Mouse (Mus musculus) intestine, postnatal 0 days (tissue): ENCODE data around the gene Elf4. TPM values are rescaled to one million over a fixed set of nuclear protein-coding genes. Genes with fewer than 3 reads are reported as not detected.

Experiments
- ATAC-seq: fragments of 200-750 bp; cut with Nextera tagmentation; 2 replicates; pipeline ENCODE4 v1.8.0; 2017; ENCODE audit warnings: mild to moderate bottlenecking, moderate TSS enrichment, moderate library complexity
- H3K27ac ChIP-seq: fragments of 300-500 bp; sonication (generic); 2 replicates; pipeline ENCODE4 v1.5.1; 2014; ENCODE audit warnings: mild to moderate bottlenecking, low read depth, low read length, moderate library complexity
- H3K27me3 ChIP-seq: fragments of 300-500 bp; sonication (generic); replicated peaks from 2 replicates; pipeline ENCODE4 v1.6.1; 2014; ENCODE audit warnings: low read length, mixed read lengths; ENCODE audit not compliant: control insufficient read depth, insufficient read depth
- H3K36me3 ChIP-seq: fragments of 300-500 bp; sonication (generic); 2 replicates; pipeline ENCODE4 v1.6.1; 2014; ENCODE audit warnings: mild to moderate bottlenecking, moderate library complexity; ENCODE audit not compliant: control insufficient read depth, insufficient read depth
- H3K4me1 ChIP-seq: fragments of 300-500 bp; sonication (generic); replicated peaks from 2 replicates; pipeline ENCODE4 v1.6.1; 2014; ENCODE audit warnings: antibody characterized with exemption, low read length, mixed read lengths; ENCODE audit not compliant: control insufficient read depth, insufficient read depth
- H3K4me2 ChIP-seq: fragments of 300-500 bp; sonication (generic); replicated peaks from 2 replicates; pipeline ENCODE4 v1.6.1; 2014; ENCODE audit warnings: low read depth, mild to moderate bottlenecking, moderate library complexity
- H3K4me3 ChIP-seq: fragments of 300-500 bp; sonication (generic); 2 replicates; pipeline ENCODE4 v1.5.1; 2014; ENCODE audit warnings: low read depth, low read length
- H3K9ac ChIP-seq: fragments of 300-500 bp; sonication (generic); 2 replicates; pipeline ENCODE4 v1.6.1; 2014; ENCODE audit warnings: mild to moderate bottlenecking, low read depth, low read length
- H3K9me3 ChIP-seq: fragments of 300-500 bp; sonication (generic); 2 replicates; pipeline ENCODE4 v1.6.1; 2016; ENCODE audit warnings: mixed run types; ENCODE audit not compliant: control insufficient read depth
- CTCF ChIP-seq: sonication (generic); IDR thresholded peaks from 2 replicates; pipeline ENCODE4 v1.5.1; 2016; ENCODE audit warnings: low read depth, mild to moderate bottlenecking, control low read depth, antibody characterized with exemption, moderate library complexity
- WGBS: fragments of 180-500 bp; shearing (Covaris S2); extraction: QIAGEN DNeasy Blood & Tissue Kit; methylation state at CpG from one replicate; pipeline ENCODE4 v1.1.7; 2014; 5-methylcytosine and 5-hydroxymethylcytosine counted together
- polyA plus RNA-seq: library from polyadenylated mRNA; unstranded; fragments of >200 nt; fragmentation: Nextera tagmentation; extraction: Ambion mirVana; gene quantifications from 2 replicates; pipeline ENCODE4 v1.2.1, GENCODE M21; 2015

Gene Elf4
- polyA plus RNA-seq = 10.6 and 11.1 TPM in 2 replicates

- H3K27ac ChIP-seq = peak within 1 kb of the TSS; percentile 7; the same call in 1 of the 2 replicates
- 20% methylated on average over 35 of the region's 38 CpGs for WGBS
- H3K4me1 ChIP-seq = no peaks in the 10 kb centered on the region
- peak within 1 kb of the TSS; percentile 67 for H3K4me2 ChIP-seq
- peak within 1 kb of the TSS; percentile 36 for H3K4me3 ChIP-seq
- TF ChIP-seq CTCF = peak; percentile 95
- H3K27me3 ChIP-seq = no peaks in the 10 kb centered on the region
- H3K9ac ChIP-seq = peak within 1 kb of the TSS; percentile 50; the same call in 1 of the 2 replicates
- no peaks in the 10 kb centered on the region for H3K36me3 ChIP-seq
- H3K9me3 ChIP-seq = no peaks in the 10 kb centered on the region
- peak; percentile 59 for ATAC-seq
Observed at GRCm38 (mm10) chrX:48462754-48463507, at the start of gene Elf4. TSS of gene Elf4 (minus strand) at chrX:48463132.

- Histone ChIP-seq H3K4me2 (no peak overlapping the region), H3K27ac (no peak overlapping the region), H3K4me3 (no peak overlapping the region), H3K9ac (no peak overlapping the region), H3K36me3 (no peaks in the 10 kb centered on the region; the same call in 1 of the 2 replicates), H3K4me1 (no peaks in the 10 kb centered on the region), H3K9me3 (no peaks in the 10 kb centered on the region), H3K27me3 (no peaks in the 10 kb centered on the region)
- no peak for TF ChIP-seq CTCF
- 90% methylated on average over 8 of the region's 8 CpGs for WGBS
- no peak for ATAC-seq
Observed at GRCm38 (mm10) chrX:48493763-48494162, 30.8 kb upstream of the Elf4 start.

- TF ChIP-seq CTCF = no peak
- Histone ChIP-seq H3K27me3 (no peaks in the 10 kb centered on the region), H3K27ac (no peak overlapping the region), H3K4me1 (no peaks in the 10 kb centered on the region), H3K4me2 (no peak overlapping the region), H3K9ac (no peak overlapping the region), H3K9me3 (no peaks in the 10 kb centered on the region), H3K4me3 (no peak overlapping the region), H3K36me3 (no peaks in the 10 kb centered on the region)
- 89% methylated on average over 7 of the region's 7 CpGs for WGBS
- no peak for ATAC-seq
Observed at GRCm38 (mm10) chrX:48481687-48482086, 18.8 kb upstream of the Elf4 start.

- Histone ChIP-seq H3K36me3 (no peaks in the 10 kb centered on the region), H3K4me1 (no peaks in the 10 kb centered on the region), H3K4me2 (no peak overlapping the region), H3K9me3 (no peaks in the 10 kb centered on the region), H3K27me3 (no peaks in the 10 kb centered on the region), H3K4me3 (no peak overlapping the region), H3K27ac (no peak overlapping the region), H3K9ac (no peak overlapping the region)
- no peak for TF ChIP-seq CTCF
- WGBS = 73% methylated on average over 4 of the region's 4 CpGs
- no peak for ATAC-seq
Observed at GRCm38 (mm10) chrX:48481095-48481494, 18.2 kb upstream of the Elf4 start.

DNA sequence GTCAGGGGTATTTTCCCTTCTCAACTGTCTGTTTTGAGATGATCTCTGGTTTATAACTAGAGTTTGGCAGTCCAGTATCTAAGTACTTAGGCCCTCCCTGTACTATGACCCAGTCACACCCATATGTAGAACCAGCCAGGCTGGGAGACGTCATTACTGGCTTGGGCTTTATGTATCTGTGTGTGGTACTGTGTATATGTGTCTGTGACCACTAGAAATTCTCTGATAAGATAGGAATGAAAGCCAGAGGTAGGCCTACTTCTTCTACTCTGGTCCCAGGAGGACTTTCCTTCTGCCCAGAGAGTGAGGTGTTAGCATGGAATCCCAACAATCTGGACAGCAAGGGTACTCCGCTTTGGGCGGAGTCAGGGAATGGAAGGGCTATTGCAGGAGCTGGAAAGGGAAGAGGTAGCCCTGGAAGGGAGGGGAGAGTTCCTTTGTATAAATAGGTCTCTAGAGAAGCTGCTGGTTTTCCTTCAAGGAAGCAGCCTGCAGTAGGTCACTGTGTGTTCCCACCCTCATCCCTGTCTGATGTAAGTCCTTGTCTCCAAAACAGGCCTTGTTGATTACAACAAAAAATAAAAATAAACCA is 4.5 kb upstream of the Elf4 start:
- Histone ChIP-seq H3K4me1 (no peaks in the 10 kb centered on the region), H3K4me2 (no peak overlapping the region), H3K4me3 (no peak overlapping the region), H3K27me3 (no peaks in the 10 kb centered on the region), H3K9me3 (no peaks in the 10 kb centered on the region), H3K36me3 (no peaks in the 10 kb centered on the region), H3K27ac (0 out of 2 replicates have a peak overlapping the region, but pooled peaks have one; percentile 15), H3K9ac (no peak overlapping the region)
- WGBS = 58% methylated on average over 3 of the region's 3 CpGs
- TF ChIP-seq CTCF = no peak
- ATAC-seq = peak; percentile 74

GRCm38 (mm10) chrX:48466174-48466573 is 3.2 kb upstream of the Elf4 start:
- no peak for TF ChIP-seq CTCF
- Histone ChIP-seq H3K9ac (no peak overlapping the region), H3K36me3 (no peaks in the 10 kb centered on the region), H3K27me3 (no peaks in the 10 kb centered on the region), H3K4me2 (no peak overlapping the region), H3K27ac (0 out of 2 replicates have a peak overlapping the region, but pooled peaks have one; percentile 15), H3K9me3 (no peaks in the 10 kb centered on the region), H3K4me3 (no peak overlapping the region), H3K4me1 (no peaks in the 10 kb centered on the region)
- 50% methylated on average over 2 of the region's 2 CpGs for WGBS
- ATAC-seq = peak; percentile 65
